Mouse (Mus musculus): ENCODE measurements around the gene Mettl21a.
"Not testable (repeated sequence)": the region's sequence is repeated elsewhere in the genome, so short reads cannot be mapped to it uniquely, and the experiment has no call there.

Gene Mettl21a

GRCm38 (mm10) chr1:64616881-64617714 is at the start of gene Mettl21a:
Mettl21a (minus strand) TSS chr1:64617242.
- DNase-seq, result peak; percentile 94 to 95

GRCm38 (mm10) chr1:64658876-64659275 is 41.8 kb upstream of the Mettl21a start:
- DNase-seq, result no peak

GRCm38 (mm10) chr1:64656423-64657129 is 39.5 kb upstream of the Mettl21a start:
- DNase-seq, result no peak

GRCm38 (mm10) chr1:64655415-64655814 is 38.4 kb upstream of the Mettl21a start:
- no peak for DNase-seq

GRCm38 (mm10) chr1:64653701-64654100 is 36.7 kb upstream of the Mettl21a start:
- DNase-seq, result no peak

GRCm38 (mm10) chr1:64649362-64650124 is 32.5 kb upstream of the Mettl21a start:
- DNase-seq, result no peak

- DNase-seq, result no peak
Measured at GRCm38 (mm10) chr1:64644513-64644912, 27.5 kb upstream of the Mettl21a start.

- DNase-seq, result not testable (repeated sequence)
Measured at GRCm38 (mm10) chr1:64642541-64642940, 25.5 kb upstream of the Mettl21a start.

GRCm38 (mm10) chr1:64641069-64641468 is 24.0 kb upstream of the Mettl21a start:
- DNase-seq, result peak in 1 of 2 experiments; percentile 16

- DNase-seq, result no peak
Measured at GRCm38 (mm10) chr1:64639279-64639678, 22.2 kb upstream of the Mettl21a start.

- DNase-seq, result no peak
Measured at GRCm38 (mm10) chr1:64635624-64636023, 18.6 kb upstream of the Mettl21a start.

GRCm38 (mm10) chr1:64633237-64633636 is 16.2 kb upstream of the Mettl21a start:
- DNase-seq, result no peak

- DNase-seq, result no peak
Measured at GRCm38 (mm10) chr1:64631526-64631925, 14.5 kb upstream of the Mettl21a start.

- no peak for DNase-seq
Measured at GRCm38 (mm10) chr1:64625214-64625613, 8.2 kb upstream of the Mettl21a start.

GRCm38 (mm10) chr1:64623558-64624435 is 6.8 kb upstream of the Mettl21a start:
- no peak for DNase-seq

- no peak for DNase-seq
Measured at GRCm38 (mm10) chr1:64621116-64621515, 4.1 kb upstream of the Mettl21a start.

- DNase-seq, result no peak
Measured at GRCm38 (mm10) chr1:64618226-64618625, 1.2 kb upstream of the Mettl21a start.

- DNase-seq, result peak; percentile 93 to 94
Measured at GRCm38 (mm10) chr1:64617715-64617984, 608 bp upstream of the Mettl21a start.

- no peak for DNase-seq
Measured at GRCm38 (mm10) chr1:64616531-64616880, 536 bp downstream of the Mettl21a start.

GRCm38 (mm10) chr1:64616076-64616475 is 966 bp downstream of the Mettl21a start:
- peak in 1 of 2 experiments; percentile 16 for DNase-seq

GRCm38 (mm10) chr1:64615531-64615991 is 1.5 kb downstream of the Mettl21a start:
- no peak for DNase-seq

- DNase-seq, result no peak
Measured at GRCm38 (mm10) chr1:64614801-64615345, 2.2 kb downstream of the Mettl21a start.

Data from cerebellum, postnatal 14 days (tissue).